Mouse (Mus musculus): ENCODE measurements around the gene Wee2. TPM values are rescaled to one million over a fixed set of nuclear protein-coding genes. Genes with fewer than 3 reads are reported as not detected.

Gene Wee2
- total RNA-seq, 2 experiments from 2014 or later, result not detected

Other genes starting within 250 kb of the Wee2 start
- 8.3 and 8.5 TPM in 2 replicates for gene Agk, start 113.9 kb upstream of the Wee2 start, total RNA-seq (2015)
- gene Agk, start 113.9 kb upstream of the Wee2 start, total RNA-seq (2017), result 12.8 and 14.4 TPM in 2 replicates
- 8.0 and 8.6 TPM in 2 replicates for gene E330009J07Rik, start 3.0 kb upstream of the Wee2 start, total RNA-seq (2015)
- gene E330009J07Rik, start 3.0 kb upstream of the Wee2 start, total RNA-seq (2017), result 14.1 and 16.2 TPM in 2 replicates
- gene Ssbp1, start 32.3 kb downstream of the Wee2 start, total RNA-seq (2015), result 94.8 and 94.9 TPM in 2 replicates
- gene Ssbp1, start 32.3 kb downstream of the Wee2 start, total RNA-seq (2017), result 63.2 and 67.6 TPM in 2 replicates
- gene Tas2r137, start 52.1 kb downstream of the Wee2 start, total RNA-seq (2015), result not detected in 2 replicates
- gene Tas2r137, start 52.1 kb downstream of the Wee2 start, total RNA-seq (2017), result 0.24 TPM in 1 of 2 replicates, not detected in the other
- gene Tas2r108, start 54.4 kb downstream of the Wee2 start, total RNA-seq (2015), result not detected in 2 replicates
- gene Tas2r108, start 54.4 kb downstream of the Wee2 start, total RNA-seq (2017), result not detected in 2 replicates
- gene Prss37, start 80.4 kb downstream of the Wee2 start, total RNA-seq (2015), result not detected in 2 replicates
- not detected in 2 replicates for gene Prss37, start 80.4 kb downstream of the Wee2 start, total RNA-seq (2017)
- not detected in 2 replicates for gene Olfr461, start 116.0 kb downstream of the Wee2 start, total RNA-seq (2015)
- not detected in 2 replicates for gene Olfr461, start 116.0 kb downstream of the Wee2 start, total RNA-seq (2017)
- gene Olfr460, start 130.4 kb downstream of the Wee2 start, total RNA-seq (2015), result not detected in 2 replicates
- gene Olfr460, start 130.4 kb downstream of the Wee2 start, total RNA-seq (2017), result 0.15 TPM in 1 of 2 replicates, not detected in the other
- 178 and 181 TPM in 2 replicates for gene Clec5a, start 146.7 kb downstream of the Wee2 start, total RNA-seq (2015)
- gene Clec5a, start 146.7 kb downstream of the Wee2 start, total RNA-seq (2017), result 198 and 208 TPM in 2 replicates
- not detected in 2 replicates for gene Tas2r138, start 174.2 kb downstream of the Wee2 start, total RNA-seq (2015)
- gene Tas2r138, start 174.2 kb downstream of the Wee2 start, total RNA-seq (2017), result not detected in 2 replicates
- 8.1 and 8.5 TPM in 2 replicates for gene Mgam, start 189.7 kb downstream of the Wee2 start, total RNA-seq (2015)
- 13.7 and 19.6 TPM in 2 replicates for gene Mgam, start 189.7 kb downstream of the Wee2 start, total RNA-seq (2017)

All from megakaryocyte, adult 5-6 weeks (primary cell).